Mouse (Mus musculus) midbrain, embryonic 13.5 days (tissue): Measurements from ENCODE around the gene Mcm3. TPM values are rescaled to one million over a fixed set of nuclear protein-coding genes. Genes with fewer than 3 reads are reported as not detected.

ENCODE experiments used
- ATAC-seq: fragments of 200-750 bp; cut with Nextera tagmentation; 2 replicates; pipeline ENCODE4 v1.8.0; 2017; ENCODE audit warnings: mild to moderate bottlenecking, moderate TSS enrichment, moderate library complexity
- H3K27ac ChIP-seq: fragments of 300-500 bp; sonication (generic); 2 replicates; pipeline ENCODE4 v1.5.1; 2015; ENCODE audit warnings: inconsistent platforms, mild to moderate bottlenecking, moderate library complexity
- H3K27me3 ChIP-seq: fragments of 300-500 bp; sonication (generic); 2 replicates; pipeline ENCODE4 v1.6.1; 2015; ENCODE audit warnings: mild to moderate bottlenecking, inconsistent platforms
- H3K36me3 ChIP-seq: fragments of 300-500 bp; sonication (generic); 2 replicates; pipeline ENCODE4 v1.6.1; 2015; ENCODE audit warnings: mild to moderate bottlenecking, inconsistent platforms
- H3K4me1 ChIP-seq: fragments of 300-500 bp; sonication (generic); replicated peaks from 2 replicates; pipeline ENCODE4 v1.6.1; 2015; ENCODE audit warnings: inconsistent platforms
- H3K4me2 ChIP-seq: fragments of 300-500 bp; sonication (generic); replicated peaks from 2 replicates; pipeline ENCODE4 v1.6.1; 2015; ENCODE audit warnings: moderate library complexity, mild to moderate bottlenecking, inconsistent platforms
- H3K4me3 ChIP-seq: fragments of 300-500 bp; sonication (generic); replicated peaks from 2 replicates; pipeline ENCODE4 v1.5.1; 2015; ENCODE audit warnings: mild to moderate bottlenecking, inconsistent platforms
- H3K9ac ChIP-seq: fragments of 300-500 bp; sonication (generic); replicated peaks from 2 replicates; pipeline ENCODE4 v1.6.1; 2015; ENCODE audit warnings: mild to moderate bottlenecking, inconsistent platforms
- H3K9me3 ChIP-seq: fragments of 300-500 bp; sonication (generic); 2 replicates; pipeline ENCODE4 v1.6.1; 2016; ENCODE audit warnings: mild to moderate bottlenecking, inconsistent platforms
- WGBS: fragments of 180-500 bp; shearing (Covaris S2); methylation state at CpG from one replicate; pipeline ENCODE4 v1.1.7; 2015; 5-methylcytosine and 5-hydroxymethylcytosine counted together
- polyA plus RNA-seq: library from polyadenylated mRNA; unstranded; fragments of >200 nt; fragmentation: Nextera tagmentation; extraction: Ambion mirVana; gene quantifications from 2 replicates; pipeline ENCODE4 v1.2.1, GENCODE M21; 2015

The Mcm3 gene
- polyA plus RNA-seq, 1 experiment from 2014 or later: 48.1 TPM

- H3K27ac ChIP-seq: no peak overlapping the region
- no peaks in the 10 kb centered on the region for H3K4me1 ChIP-seq
- H3K9me3 ChIP-seq: no peaks in the 10 kb centered on the region
- no peak overlapping the region for H3K4me2 ChIP-seq
- no peak overlapping the region for H3K9ac ChIP-seq
- H3K27me3 ChIP-seq: no peaks in the 10 kb centered on the region
- ATAC-seq: no peak
- no peak overlapping the region for H3K4me3 ChIP-seq
- no peaks in the 10 kb centered on the region for H3K36me3 ChIP-seq
- 88% methylated on average over 3 of the region's 3 CpGs for WGBS
Measured at GRCm38 (mm10) chr1:20757586-20757985, 62.5 kb downstream of the Mcm3 start.

- Histone ChIP-seq H3K4me3 (no peak overlapping the region), H3K4me2 (no peak overlapping the region), H3K27me3 (no peaks in the 10 kb centered on the region), H3K27ac (no peak overlapping the region), H3K4me1 (no peaks in the 10 kb centered on the region), H3K9me3 (peaks cover 4% of the 10 kb centered on the region; the same call in 1 of the 2 replicates), H3K36me3 (no peaks in the 10 kb centered on the region), H3K9ac (no peak overlapping the region)
- 90% methylated on average over 10 of the region's 10 CpGs for whole genome bisulfite sequencing
- ATAC-seq: no peak
Measured at GRCm38 (mm10) chr1:20754439-20754838, 65.7 kb downstream of the Mcm3 start.

Other genes starting within 250 kb of the Mcm3 start
- gene Pkhd1, start 202.2 kb downstream of the Mcm3 start, polyA plus RNA-seq: 0.01 TPM in 1 of 2 replicates, not detected in the other
- not detected in 2 replicates for gene Il17a, start 89.4 kb downstream of the Mcm3 start, polyA plus RNA-seq
- gene Il17f, start 29.7 kb downstream of the Mcm3 start, polyA plus RNA-seq: 0.30 TPM in 1 of 2 replicates, not detected in the other
- 12.5 and 13.4 TPM in 2 replicates for gene Paqr8, start 70.3 kb upstream of the Mcm3 start, polyA plus RNA-seq
- gene Efhc1, start 131.3 kb upstream of the Mcm3 start, polyA plus RNA-seq: 1.5 TPM in 2 replicates